Mouse (Mus musculus) midbrain, postnatal 0 days (tissue): ENCODE measurements around the gene Cnst. TPM values are rescaled to one million over a fixed set of nuclear protein-coding genes. Genes with fewer than 3 reads are reported as not detected.

ENCODE experiments used
- ATAC-seq: fragments of 200-750 bp; cut with Nextera tagmentation; 2 replicates; pipeline ENCODE4 v1.8.0; 2017; ENCODE audit warnings: moderate number of reproducible peaks, mild to moderate bottlenecking, moderate TSS enrichment, moderate library complexity; ENCODE audit not compliant: low FRiP score
- DNase-seq: peaks from one replicate; pipeline ENCODE4 v3.0.0-alpha.2; 2015; ENCODE audit warnings: low spot score
- H3K27ac ChIP-seq: fragments of 300-500 bp; sonication (generic); 2 replicates; pipeline ENCODE4 v1.5.1; 2014; ENCODE audit warnings: low read depth, mild to moderate bottlenecking, low read length, mixed read lengths
- H3K27me3 ChIP-seq: fragments of 300-500 bp; sonication (generic); 2 replicates; pipeline ENCODE4 v1.6.1; 2014; ENCODE audit warnings: low read length, control low read depth, mixed read lengths; ENCODE audit not compliant: insufficient read depth
- H3K36me3 ChIP-seq: fragments of 300-500 bp; sonication (generic); 2 replicates; pipeline ENCODE4 v1.6.1; 2014; ENCODE audit warnings: low read length, control low read depth, mixed read lengths; ENCODE audit not compliant: insufficient read depth
- H3K4me1 ChIP-seq: fragments of 300-500 bp; sonication (generic); 2 replicates; pipeline ENCODE4 v1.6.1; 2014; ENCODE audit warnings: mild to moderate bottlenecking, control low read depth, antibody characterized with exemption, low read length, mixed read lengths; ENCODE audit not compliant: insufficient read depth
- H3K4me2 ChIP-seq: fragments of 300-500 bp; sonication (generic); 2 replicates; pipeline ENCODE4 v1.6.1; 2014; ENCODE audit warnings: low read depth, mild to moderate bottlenecking, low read length, mixed read lengths; ENCODE audit not compliant: poor library complexity, severe bottlenecking
- H3K4me3 ChIP-seq: fragments of 300-500 bp; sonication (generic); 2 replicates; pipeline ENCODE4 v1.5.1; 2014; ENCODE audit warnings: low read depth, mild to moderate bottlenecking, low read length, moderate library complexity
- H3K9ac ChIP-seq: fragments of 300-500 bp; sonication (generic); replicated peaks from 2 replicates; pipeline ENCODE4 v1.6.1; 2014; ENCODE audit warnings: mild to moderate bottlenecking, low read length, moderate library complexity, mixed read lengths; ENCODE audit not compliant: poor library complexity, severe bottlenecking
- H3K9me3 ChIP-seq: fragments of 300-500 bp; sonication (generic); 2 replicates; pipeline ENCODE4 v1.6.1; 2016; ENCODE audit warnings: low read length, control low read depth
- CTCF ChIP-seq: IDR thresholded peaks from 2 replicates; pipeline ENCODE4 v1.5.1; 2016; ENCODE audit warnings: antibody characterized with exemption, mild to moderate bottlenecking
- WGBS: fragments of 180-500 bp; shearing (Covaris S2); extraction: QIAGEN DNeasy Blood & Tissue Kit; methylation state at CpG from one replicate; pipeline ENCODE4 v1.1.7; 2014; 5-methylcytosine and 5-hydroxymethylcytosine counted together
- polyA plus RNA-seq: library from polyadenylated mRNA; unstranded; fragments of >200 nt; fragmentation: Nextera tagmentation; extraction: Ambion mirVana; gene quantifications from 2 replicates; pipeline ENCODE4 v1.2.1, GENCODE M21; 2015
- total RNA-seq: library from RNA; depleted of rRNA; stranded (reverse); fragments of >200 nt; gene quantifications from 2 replicates; pipeline ENCODE4 v1.2.3, GENCODE M21; 2014

Cnst gene
- total and polyA plus RNA-seq, 2 experiments from 2014 or later, result 16.5 to 36.8 TPM

DNA sequence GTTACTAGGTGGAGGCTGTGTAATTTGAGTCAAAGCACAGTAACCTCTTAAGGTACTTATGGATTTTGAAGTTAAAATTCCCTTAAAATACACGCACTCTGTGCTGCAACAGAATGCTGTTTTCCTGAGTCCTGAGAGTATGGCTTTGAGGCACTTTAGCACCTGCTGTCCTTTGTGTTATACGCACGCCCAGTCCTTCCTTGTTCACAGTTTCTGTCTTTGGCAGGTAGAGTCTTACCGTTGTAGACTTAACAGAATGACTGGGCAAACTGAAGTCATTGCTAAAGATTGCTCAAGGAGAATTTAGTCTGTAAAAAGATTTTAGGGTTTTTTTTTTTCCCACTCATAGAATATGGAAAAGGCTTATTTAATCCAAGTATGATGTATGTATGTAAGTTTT, 5.8 kb downstream of the Cnst start:
- H3K4me1 ChIP-seq, result no peaks in the 10 kb centered on the region
- no peak overlapping the region for H3K4me2 ChIP-seq
- no peaks in the 10 kb centered on the region for H3K36me3 ChIP-seq
- no peaks in the 10 kb centered on the region for H3K27me3 ChIP-seq
- no peaks in the 10 kb centered on the region for H3K9me3 ChIP-seq
- ATAC-seq (no peak), DNase-seq (no peak)
- 85% methylated on average over 4 of the region's 4 CpGs for WGBS
- no peak overlapping the region for H3K4me3 ChIP-seq
- H3K27ac ChIP-seq, result no peak overlapping the region
- H3K9ac ChIP-seq, result no peak overlapping the region
- no peak for TF ChIP-seq CTCF

DNA sequence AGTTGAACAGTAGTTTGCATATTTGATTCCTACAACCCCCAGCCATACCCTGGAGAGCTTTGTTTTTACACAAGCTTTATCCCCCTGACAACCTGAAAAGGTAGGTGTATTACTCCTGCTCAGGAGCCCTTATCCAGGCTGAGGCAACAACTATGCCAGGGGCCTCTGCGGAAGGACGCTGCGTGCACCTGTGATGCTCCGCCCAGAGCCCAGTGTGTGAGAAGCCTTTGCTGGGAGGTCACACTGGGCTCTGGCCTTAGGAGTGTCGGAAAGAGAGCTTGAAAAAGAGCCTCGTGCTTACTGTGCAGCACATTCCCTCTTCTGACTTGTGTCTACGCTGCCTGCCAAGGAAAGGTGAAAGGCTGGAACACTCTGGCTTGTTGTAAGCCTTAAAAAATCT, 6.6 kb downstream of the Cnst start:
- H3K36me3 ChIP-seq, result no peaks in the 10 kb centered on the region
- no peaks in the 10 kb centered on the region for H3K27me3 ChIP-seq
- H3K4me3 ChIP-seq, result no peak overlapping the region
- 38% methylated on average over 7 of the region's 7 CpGs for WGBS
- no peak for DNase-seq
- H3K9ac ChIP-seq, result no peak overlapping the region
- no peaks in the 10 kb centered on the region for H3K9me3 ChIP-seq
- H3K4me1 ChIP-seq, result no peaks in the 10 kb centered on the region
- no peak for TF ChIP-seq CTCF
- no peak overlapping the region for H3K27ac ChIP-seq
- no peak for ATAC-seq
- H3K4me2 ChIP-seq, result no peak overlapping the region

DNA sequence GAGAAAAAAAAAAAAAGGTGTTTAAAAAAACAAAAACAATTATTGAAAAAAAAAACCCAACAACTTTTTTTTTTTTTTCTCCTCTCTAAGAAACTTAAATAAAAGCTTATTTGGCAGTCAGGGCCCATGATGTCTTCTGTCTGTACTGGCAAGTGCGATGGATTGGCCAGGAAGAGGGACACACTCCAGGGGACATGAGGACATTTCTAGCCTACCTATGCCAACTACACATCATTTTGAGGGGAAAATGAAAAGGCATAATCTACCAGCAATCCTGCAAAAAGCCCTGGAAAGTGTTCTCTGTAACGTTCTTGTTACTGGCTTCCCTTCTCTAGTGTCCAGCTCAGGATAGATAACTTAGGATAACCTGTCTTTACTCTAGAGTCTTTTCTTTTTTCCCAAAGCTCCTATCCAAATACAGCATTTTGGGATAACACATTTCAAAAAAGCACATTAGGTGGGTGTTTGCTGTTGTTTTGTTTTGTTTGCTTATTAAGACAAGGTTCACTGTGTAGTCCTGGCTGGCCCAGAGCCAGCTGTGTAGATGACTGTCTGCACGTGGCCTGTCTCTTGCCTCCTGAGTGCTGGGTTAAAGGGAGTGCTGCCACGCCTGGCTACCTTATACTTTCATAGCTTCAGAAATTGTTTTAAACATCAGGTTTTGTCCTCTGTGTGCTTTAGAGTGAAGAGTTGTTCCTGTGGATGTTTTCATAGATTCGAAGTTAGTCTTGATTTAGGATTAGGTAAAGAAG, 7.2 kb downstream of the Cnst start:
- no peak overlapping the region for H3K4me2 ChIP-seq
- no peak for TF ChIP-seq CTCF
- DNase-seq (peak; percentile 18), ATAC-seq (no peak)
- 73% methylated on average over 5 of the region's 5 CpGs for WGBS
- H3K36me3 ChIP-seq, result no peaks in the 10 kb centered on the region
- no peaks in the 10 kb centered on the region for H3K4me1 ChIP-seq
- H3K27ac ChIP-seq, result no peak overlapping the region
- H3K27me3 ChIP-seq, result no peaks in the 10 kb centered on the region
- no peaks in the 10 kb centered on the region for H3K9me3 ChIP-seq
- no peak overlapping the region for H3K4me3 ChIP-seq
- no peak overlapping the region for H3K9ac ChIP-seq

DNA sequence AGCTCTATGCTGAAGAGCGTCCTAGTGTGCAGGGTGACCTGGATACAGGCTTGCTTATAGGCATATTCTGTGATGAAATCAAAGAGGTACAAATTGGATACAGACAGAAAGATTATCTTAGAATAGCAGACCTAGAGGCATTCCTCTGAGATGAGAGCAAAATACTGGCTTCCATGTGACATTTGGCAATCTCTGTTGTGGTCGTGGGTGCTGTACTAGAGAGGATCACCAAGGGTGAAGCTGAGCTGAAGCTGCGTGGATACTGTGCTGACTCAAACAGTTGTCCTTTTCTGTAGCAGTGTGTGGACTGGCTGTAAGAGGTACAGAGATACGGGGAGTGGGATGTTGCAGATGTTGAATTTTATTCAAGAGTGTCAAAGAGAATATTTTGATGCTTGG, 7.8 kb downstream of the Cnst start:
- Histone ChIP-seq H3K9me3 (no peaks in the 10 kb centered on the region), H3K4me1 (no peaks in the 10 kb centered on the region), H3K27me3 (no peaks in the 10 kb centered on the region), H3K4me2 (no peak overlapping the region), H3K27ac (no peak overlapping the region), H3K4me3 (no peak overlapping the region), H3K36me3 (no peaks in the 10 kb centered on the region), H3K9ac (no peak overlapping the region)
- 78% methylated on average over 4 of the region's 4 CpGs for WGBS
- no peak for DNase-seq
- no peak for ATAC-seq
- no peak for TF ChIP-seq CTCF

DNA sequence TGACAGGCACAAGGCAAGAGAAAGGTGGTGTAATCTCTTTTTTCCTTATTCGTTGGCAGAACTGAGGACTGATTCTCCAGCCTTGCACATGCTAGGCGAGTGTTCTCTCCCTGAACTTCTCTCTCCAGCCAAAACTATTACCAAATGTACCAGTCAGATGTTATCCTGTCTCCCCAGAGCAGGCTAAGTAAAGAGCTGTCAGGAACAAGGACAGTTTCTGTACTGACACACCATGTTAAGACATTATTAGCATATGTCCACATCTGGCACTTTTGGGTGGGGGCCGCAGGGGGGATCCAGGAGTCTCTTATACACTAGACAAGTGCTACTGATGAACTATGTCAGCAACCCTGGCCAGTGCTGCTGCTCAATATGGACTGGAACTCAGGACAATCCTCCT, 10.8 kb downstream of the Cnst start:
- DNase-seq (no peak), ATAC-seq (no peak)
- Histone ChIP-seq H3K4me2 (no peak overlapping the region), H3K9ac (no peak overlapping the region), H3K9me3 (no peaks in the 10 kb centered on the region), H3K27me3 (no peaks in the 10 kb centered on the region), H3K4me1 (no peaks in the 10 kb centered on the region), H3K36me3 (no peaks in the 10 kb centered on the region), H3K27ac (no peak overlapping the region), H3K4me3 (no peak overlapping the region)
- WGBS, result 91% methylated on average over 3 of the region's 3 CpGs
- TF ChIP-seq CTCF, result no peak

DNA sequence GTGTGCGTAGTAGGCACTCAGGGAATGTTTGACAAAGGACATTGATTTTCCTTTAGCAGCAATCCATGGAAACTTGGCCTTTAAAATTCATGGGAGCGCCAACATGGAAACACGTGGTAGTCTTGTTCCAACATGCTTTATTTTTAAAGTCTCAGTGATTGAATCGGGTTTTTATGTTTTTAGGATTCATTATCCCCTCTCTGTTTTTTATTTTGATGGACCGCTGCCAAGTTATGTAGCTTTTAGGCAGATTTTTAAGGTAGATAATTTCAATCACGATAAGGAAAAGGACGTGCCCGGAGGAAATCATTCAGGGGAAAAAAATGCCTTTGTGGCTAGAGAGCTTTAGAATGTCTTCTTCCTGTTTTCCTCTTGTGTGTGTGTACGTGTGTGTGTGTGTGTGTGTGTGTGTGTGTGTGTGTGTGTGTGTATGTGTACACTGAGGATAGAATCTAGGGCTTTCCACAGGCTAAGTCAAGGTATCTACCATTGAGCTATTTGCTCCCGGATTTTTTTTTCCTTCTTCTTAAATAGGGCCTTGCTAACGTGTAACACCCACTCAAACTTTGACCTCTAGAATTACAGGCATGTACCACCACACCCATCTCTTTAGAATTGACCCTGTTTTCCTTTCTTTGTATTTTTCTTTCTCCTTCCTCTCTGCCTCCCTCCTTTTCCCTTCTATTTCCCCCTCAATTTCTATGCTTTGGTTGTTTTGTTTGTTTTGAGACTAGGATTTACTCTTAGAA, 13.4 kb downstream of the Cnst start:
- 84% methylated on average over 11 of the region's 11 CpGs for WGBS
- Histone ChIP-seq H3K9ac (no peak overlapping the region), H3K9me3 (no peaks in the 10 kb centered on the region), H3K4me3 (no peak overlapping the region), H3K4me2 (no peak overlapping the region), H3K4me1 (no peaks in the 10 kb centered on the region), H3K36me3 (no peaks in the 10 kb centered on the region; the same call in 1 of the 2 replicates), H3K27ac (no peak overlapping the region), H3K27me3 (no peaks in the 10 kb centered on the region)
- ATAC-seq, result no peak
- DNase-seq, result no peak
- no peak for TF ChIP-seq CTCF
